Mouse (Mus musculus) adrenal gland, postnatal 10 days (tissue): ENCODE data around the gene Scamp4. TPM values are rescaled to one million over a fixed set of nuclear protein-coding genes. Genes with fewer than 3 reads are reported as not detected.
"Not testable (repeated sequence)": the region's sequence is repeated elsewhere in the genome, so short reads cannot be mapped to it uniquely, and the experiment has no call there.

ENCODE experiments used
- DNase-seq: peaks from one replicate; pipeline ENCODE4 v3.0.0; 2021; ENCODE audit warnings: mixed read lengths
- total RNA-seq, 2 experiments: library from RNA; stranded (reverse); gene quantifications; 2 replicates each; pipeline ENCODE4 v1.2.3; 2021

The Scamp4 gene
- total RNA-seq, 2 experiments from 2014 or later, result 41.8 to 42.3 TPM

GRCm38 (mm10) chr10:80610116-80610785, 7.6 kb downstream of the Scamp4 start:
- DNase-seq, result no peak

GRCm38 (mm10) chr10:80611024-80611423, 8.4 kb downstream of the Scamp4 start:
- peak; percentile 71 for DNase-seq

- DNase-seq, result no peak
Observed at GRCm38 (mm10) chr10:80611905-80612304, 9.2 kb downstream of the Scamp4 start.

GRCm38 (mm10) chr10:80613821-80614220, 11.1 kb downstream of the Scamp4 start:
- no peak for DNase-seq

- no peak for DNase-seq
Observed at GRCm38 (mm10) chr10:80614351-80614750, 11.7 kb downstream of the Scamp4 start.

GRCm38 (mm10) chr10:80618181-80618580, 15.5 kb downstream of the Scamp4 start:
- DNase-seq, result peak; percentile 43

GRCm38 (mm10) chr10:80619465-80620244, 17.0 kb downstream of the Scamp4 start:
- DNase-seq, result no peak

GRCm38 (mm10) chr10:80620365-80620764, 17.7 kb downstream of the Scamp4 start:
- DNase-seq, result no peak

GRCm38 (mm10) chr10:80620796-80621689, 18.4 kb downstream of the Scamp4 start:
- DNase-seq, result no peak

- DNase-seq, result no peak
Observed at GRCm38 (mm10) chr10:80621690-80621939, 18.9 kb downstream of the Scamp4 start.

GRCm38 (mm10) chr10:80621940-80622660, 19.4 kb downstream of the Scamp4 start:
- peak; percentile 99 for DNase-seq

GRCm38 (mm10) chr10:80622661-80623456, 20.2 kb downstream of the Scamp4 start, which contains the start of gene Csnk1g2:
TSS of gene Csnk1g2 (plus strand) at chr10:80622838.
- DNase-seq, result peak; percentile 69

- DNase-seq, result peak; percentile 73
Observed at GRCm38 (mm10) chr10:80623457-80624191, 21.0 kb downstream of the Scamp4 start.

GRCm38 (mm10) chr10:80625764-80626163, 23.1 kb downstream of the Scamp4 start:
- no peak for DNase-seq

GRCm38 (mm10) chr10:80627685-80628084, 25.0 kb downstream of the Scamp4 start:
- DNase-seq, result peak; percentile 70

- DNase-seq, result no peak
Observed at GRCm38 (mm10) chr10:80628925-80629324, 26.3 kb downstream of the Scamp4 start.

GRCm38 (mm10) chr10:80635345-80635744, 32.7 kb downstream of the Scamp4 start:
- no peak for DNase-seq

GRCm38 (mm10) chr10:80646936-80647335, 44.3 kb downstream of the Scamp4 start:
- DNase-seq, result no peak

GRCm38 (mm10) chr10:80649910-80650309, 47.2 kb downstream of the Scamp4 start:
- DNase-seq, result not testable (repeated sequence)

GRCm38 (mm10) chr10:80650392-80650791, 47.7 kb downstream of the Scamp4 start:
- no peak for DNase-seq
